Mouse (Mus musculus) Muller cell, postnatal 12 days (primary cell): ENCODE data around the gene Lrrfip2.

Source experiments
- DNase-seq: peaks from one replicate; pipeline ENCODE4 v3.0.0-alpha.2; 2015; ENCODE audit errors: inconsistent ontology term

Gene Lrrfip2

GRCm38 (mm10) chr9:111118252-111118890, 979 bp downstream of the Lrrfip2 start:
- peak; percentile 75 for DNase-seq

DNA sequence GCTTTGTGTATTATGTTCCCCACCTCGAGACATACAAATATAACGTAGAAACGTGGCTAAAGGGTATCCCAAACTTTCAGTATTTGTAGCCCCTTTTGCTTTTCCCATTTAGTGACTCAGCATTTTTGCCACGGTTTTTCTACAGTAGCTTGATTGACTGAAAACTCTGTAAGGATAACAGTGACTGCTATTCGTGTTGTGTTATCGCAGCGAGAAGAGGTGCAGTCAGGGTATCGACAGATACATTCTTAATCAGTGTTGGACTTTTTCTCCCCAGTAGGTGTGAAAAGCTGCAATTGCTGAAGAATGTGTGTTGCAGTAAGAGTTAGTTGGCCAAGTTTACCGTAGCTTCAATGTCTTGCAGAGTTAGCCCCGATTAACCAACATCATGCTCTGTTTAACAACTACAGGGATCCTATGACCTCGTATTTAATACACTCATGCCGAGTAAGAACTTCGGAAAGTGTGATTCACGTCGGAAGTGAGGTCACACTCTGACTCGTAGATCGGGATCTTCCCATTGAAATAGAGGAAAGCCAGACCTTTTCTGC, 1.6 kb downstream of the Lrrfip2 start:
- peak; percentile 87 for DNase-seq

GRCm38 (mm10) chr9:111122446-111122845, 5.1 kb downstream of the Lrrfip2 start:
- peak; percentile 61 for DNase-seq

- no peak for DNase-seq
Measured at GRCm38 (mm10) chr9:111123336-111123735, 5.9 kb downstream of the Lrrfip2 start.

DNA sequence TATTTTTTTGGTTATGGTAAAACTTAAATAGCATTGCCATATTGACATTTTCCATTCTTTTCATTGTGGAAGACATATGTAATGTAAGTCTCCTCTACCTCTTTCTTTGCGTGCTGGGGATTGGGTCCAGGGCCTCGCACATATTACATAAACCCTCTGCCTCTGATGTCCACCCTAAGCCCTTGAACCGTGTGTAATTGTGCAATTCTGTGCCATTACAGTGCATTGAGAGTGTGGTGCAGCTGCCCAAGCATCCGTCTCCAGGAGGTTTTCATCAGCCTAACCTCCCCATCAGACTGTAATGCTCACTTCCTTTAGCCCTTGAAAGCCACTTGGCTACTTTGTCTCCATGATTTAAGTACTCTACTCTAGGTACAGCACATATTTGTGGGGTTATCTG, 7.0 kb downstream of the Lrrfip2 start:
- no peak for DNase-seq

DNA sequence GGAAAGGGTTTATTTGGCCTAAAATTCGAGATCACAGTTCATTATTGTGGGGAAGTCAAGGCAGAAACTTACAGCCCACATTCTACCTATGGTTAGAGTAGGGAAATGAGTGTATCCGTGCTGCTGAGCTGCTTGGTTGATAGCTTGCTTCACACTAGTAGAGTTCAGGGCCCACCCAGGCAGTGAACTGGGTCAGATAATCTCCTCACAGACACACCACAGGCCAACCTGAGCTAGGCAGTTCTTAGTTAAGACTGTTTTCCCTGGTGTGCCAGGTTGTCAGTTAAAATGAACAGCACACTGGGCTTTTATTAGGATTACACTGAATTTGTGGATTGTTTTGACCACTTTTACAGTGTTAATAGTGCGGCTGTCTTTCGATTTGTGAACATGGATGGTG, 9.3 kb downstream of the Lrrfip2 start:
- no peak for DNase-seq

GRCm38 (mm10) chr9:111127749-111128148, 10.4 kb downstream of the Lrrfip2 start:
- DNase-seq: no peak

- DNase-seq: no peak
Measured at GRCm38 (mm10) chr9:111130126-111130525, 12.7 kb downstream of the Lrrfip2 start.

DNA sequence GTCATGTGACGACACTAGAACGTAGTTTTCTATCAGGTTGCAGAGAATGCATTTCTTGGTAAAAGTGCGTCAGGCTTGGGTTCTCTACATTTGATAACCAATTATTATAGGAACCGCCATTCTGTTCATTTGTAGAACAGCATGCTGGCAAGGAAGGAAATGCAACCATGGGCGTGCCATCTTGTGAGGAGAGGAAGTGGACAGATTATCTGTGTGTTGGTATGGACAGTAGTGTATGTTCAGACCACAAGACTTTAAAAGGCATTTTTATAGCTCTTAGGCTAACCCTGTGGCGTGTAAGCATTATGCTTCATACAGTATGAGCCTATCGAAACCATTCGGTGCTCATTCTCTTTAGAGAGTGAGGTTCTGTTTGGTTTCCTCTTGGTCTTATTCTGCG, 20.8 kb downstream of the Lrrfip2 start:
- no peak for DNase-seq

DNA sequence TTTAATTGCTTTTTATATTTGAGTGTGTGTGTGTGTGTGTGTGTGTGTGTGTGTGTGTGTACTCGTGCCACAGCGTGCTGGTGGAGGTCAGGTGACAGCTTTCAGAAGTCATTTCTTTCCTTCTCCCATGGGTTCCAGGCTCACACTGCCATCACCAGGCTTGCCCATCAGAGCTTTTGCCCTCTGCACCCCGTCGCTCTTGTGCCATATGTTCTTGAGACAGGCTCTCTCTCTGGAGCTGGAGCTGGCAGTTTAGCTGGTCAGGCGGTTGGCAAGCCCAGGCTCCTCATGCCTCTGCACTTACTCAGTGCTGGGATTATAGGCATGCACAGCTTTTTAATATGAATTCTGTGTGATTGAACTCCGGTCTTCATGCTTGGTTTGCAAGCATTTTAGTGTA, 25.3 kb downstream of the Lrrfip2 start:
- DNase-seq: no peak

DNA sequence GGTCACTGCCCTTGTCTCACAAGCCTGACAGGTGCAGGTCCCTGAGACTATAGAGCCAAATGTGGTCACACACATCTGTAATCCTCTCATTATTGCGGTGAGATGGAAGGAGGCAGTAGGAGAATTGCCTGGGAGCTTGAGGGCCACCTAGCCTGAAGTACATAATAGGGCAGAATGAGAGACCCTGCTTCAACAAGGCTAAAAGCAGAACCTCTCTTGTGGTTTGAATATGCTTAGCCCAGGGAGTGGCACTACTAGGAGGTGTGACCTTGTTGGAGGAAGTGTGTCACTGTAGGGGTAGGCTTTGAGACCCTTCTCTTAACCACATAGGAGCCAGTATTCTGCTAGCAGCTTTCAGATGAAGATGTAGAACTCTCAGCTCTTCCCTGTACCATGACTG, 26.0 kb downstream of the Lrrfip2 start:
- no peak for DNase-seq

GRCm38 (mm10) chr9:111144711-111145110, 27.3 kb downstream of the Lrrfip2 start:
- no peak for DNase-seq

GRCm38 (mm10) chr9:111145497-111146190, 28.3 kb downstream of the Lrrfip2 start:
- no peak for DNase-seq

DNA sequence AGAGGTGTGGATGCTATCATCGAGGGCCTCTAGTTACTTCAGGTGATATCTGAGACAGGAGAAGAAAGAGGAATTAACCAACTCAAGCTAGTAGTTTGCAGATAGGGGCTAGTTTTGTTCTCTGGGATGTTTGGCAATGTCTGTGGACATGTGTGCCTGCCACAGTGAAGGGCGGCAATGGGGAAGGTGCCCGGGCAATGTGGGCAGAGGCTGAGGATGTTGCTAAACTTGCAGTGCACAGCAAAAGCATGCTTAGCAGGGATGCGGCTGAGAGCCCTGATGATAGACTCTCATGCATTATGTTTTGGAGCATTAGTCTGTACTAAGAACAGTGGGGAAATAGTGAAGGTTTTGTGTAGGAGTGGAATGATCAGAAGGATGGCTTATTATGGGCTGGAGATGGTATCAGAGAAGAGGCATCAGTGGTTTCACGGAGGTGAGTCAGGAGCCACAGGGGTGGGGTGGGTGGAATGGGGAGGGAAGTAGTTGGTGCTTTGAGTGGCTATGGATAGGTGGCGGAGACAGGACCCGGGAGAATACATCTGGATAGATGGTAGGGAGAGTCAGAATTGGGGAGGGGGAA, 28.9 kb downstream of the Lrrfip2 start:
- DNase-seq: no peak

DNA sequence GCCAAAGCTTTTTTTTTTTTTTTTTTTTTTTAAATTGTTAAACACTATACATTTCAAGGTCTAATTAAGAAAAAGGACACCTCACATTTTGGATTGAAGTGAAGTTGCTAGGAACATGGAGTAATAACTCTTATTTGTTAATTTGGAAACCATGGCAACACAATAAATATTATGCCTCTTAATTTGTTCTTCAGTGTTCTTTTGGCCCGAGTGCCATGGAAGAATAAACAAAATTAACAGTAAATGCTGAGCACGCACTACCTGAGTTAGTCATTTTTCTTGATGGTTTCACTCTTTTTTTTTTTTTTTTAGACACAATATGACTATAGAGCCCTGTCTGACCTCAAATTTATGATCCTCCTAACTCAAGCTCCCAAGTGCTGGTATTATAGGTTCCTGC, 30.6 kb downstream of the Lrrfip2 start:
- peak; percentile 26 for DNase-seq

DNA sequence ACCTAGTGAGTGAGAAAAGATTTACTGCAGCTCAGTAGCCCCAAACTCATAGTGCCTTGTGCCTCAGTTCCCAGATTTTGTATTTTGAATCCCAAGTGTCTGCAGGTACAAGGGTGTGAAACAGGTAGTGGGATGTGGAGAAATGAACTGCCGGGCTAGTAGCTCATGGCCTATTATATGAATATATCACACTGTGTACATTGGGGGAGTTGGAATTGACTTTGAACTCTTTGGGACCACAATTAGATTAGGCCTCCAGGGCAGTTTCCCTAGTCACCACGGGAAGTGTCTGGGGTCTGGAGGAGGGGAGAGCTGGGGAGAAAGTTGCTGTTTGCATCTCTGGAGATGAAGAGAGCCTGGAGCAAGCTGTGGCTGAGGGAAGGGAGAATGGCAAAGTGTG, 31.0 kb downstream of the Lrrfip2 start:
- DNase-seq: no peak

- peak; percentile 90 for DNase-seq
Measured at GRCm38 (mm10) chr9:111149188-111149945, 32.0 kb downstream of the Lrrfip2 start.

DNA sequence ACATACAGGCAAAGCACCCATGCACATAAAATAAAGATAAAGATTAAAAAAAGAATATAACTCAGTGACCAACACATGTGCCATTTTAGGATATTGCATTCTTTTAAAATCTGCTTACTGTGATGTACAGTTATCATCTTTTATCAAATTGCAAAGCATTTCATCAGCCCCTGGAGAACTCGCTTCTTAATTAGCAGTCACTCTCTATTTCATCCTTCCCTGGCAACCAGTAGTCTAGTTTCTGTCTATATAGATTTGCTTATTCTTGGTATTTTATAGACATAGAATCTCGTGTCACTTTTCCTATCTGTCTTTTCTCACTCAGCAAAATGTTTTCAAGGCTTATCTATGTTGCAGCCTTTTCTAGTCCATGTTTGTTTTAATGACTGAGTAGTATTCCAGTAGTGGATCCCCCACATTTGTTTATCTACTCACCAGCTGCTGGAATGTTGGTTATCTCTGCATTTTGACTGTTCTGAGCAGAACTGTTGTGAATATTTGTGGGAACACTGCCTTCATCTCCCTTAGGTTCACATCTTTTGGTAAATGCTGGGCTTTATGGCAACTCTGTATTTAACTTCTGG, 35.0 kb downstream of the Lrrfip2 start:
- no peak for DNase-seq

DNA sequence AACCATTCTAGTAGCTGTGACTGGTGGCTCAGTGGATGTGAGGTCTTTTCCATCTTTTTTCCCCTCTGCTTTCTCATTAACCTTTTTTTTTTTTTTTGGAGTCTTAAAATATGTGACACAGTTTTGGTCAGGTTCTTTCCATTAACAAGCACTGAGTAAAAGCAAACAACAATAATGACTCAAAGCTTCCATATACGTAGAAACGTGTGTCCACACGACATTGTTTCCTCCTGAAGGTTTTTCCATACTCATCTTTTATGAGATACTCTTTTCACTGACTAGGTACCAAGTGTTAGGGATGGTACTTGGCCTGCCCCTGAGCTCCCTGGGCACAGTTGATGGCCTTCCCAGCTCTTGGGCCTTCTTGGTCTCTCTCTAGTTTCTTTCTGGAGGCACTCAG, 35.6 kb downstream of the Lrrfip2 start:
- DNase-seq: no peak

DNA sequence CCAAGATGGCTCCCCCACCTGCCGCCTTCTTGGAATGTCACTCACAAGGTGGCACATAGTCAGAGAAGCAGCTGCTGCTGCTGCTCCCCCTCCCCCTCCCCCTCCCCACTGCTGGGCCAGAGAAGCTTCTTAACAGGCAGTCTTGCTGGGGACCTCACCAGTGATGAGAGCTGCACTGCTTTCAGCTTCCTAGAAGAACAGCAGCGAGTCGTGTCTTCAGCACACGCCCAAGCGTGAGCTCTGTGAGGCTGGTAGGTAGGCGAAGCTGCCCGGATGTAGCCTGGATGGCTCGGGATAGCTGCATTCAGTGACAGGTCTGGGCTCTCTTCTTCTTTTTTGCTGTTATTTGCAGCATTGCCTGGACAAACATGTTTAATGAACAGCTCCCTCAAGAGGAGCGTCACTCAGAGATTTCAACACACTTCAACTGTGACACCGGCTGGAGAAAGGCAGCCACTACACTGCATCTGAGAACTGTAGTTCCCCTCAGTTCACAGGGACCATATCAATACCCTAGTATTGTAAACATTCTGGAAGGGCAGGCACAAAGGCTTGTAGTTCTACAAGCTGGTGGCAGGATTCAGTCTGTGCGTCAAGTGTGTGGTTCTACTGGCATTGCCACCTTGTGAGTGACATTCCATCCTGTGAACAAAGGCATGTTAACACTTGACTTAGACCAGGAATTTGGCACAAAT, 38.5 kb downstream of the Lrrfip2 start:
- peak; percentile 39 for DNase-seq

- no peak for DNase-seq
Measured at GRCm38 (mm10) chr9:111159562-111159961, 42.2 kb downstream of the Lrrfip2 start.
